Mouse (Mus musculus): ENCODE data around the gene Gprin2.

DNA sequence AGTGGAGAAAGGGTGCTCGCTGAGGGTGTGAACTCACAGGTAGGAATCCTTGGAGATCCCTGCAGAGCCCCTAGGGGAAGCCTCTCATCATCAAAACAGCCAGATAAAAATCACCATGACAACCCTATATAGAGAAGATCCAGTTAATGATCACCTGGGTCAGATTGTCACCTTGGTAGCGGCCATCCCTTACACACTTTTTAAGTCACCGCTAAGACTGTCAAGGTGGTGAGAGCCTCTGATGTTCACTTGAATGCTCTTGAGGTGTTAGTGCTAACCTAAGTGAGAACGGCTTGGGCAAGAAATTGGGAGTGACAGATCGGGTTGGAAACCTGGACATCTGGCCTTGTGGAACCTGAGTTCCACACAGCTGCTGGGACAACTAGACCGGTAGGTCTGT lies 17.8 kb upstream of the Gprin2 start, which contains the start of gene Syt15:
- TF ChIP-seq CTCF (IDR thresholded peaks at IDR 0.05; ENCODE audit: borderline replicate concordance, extremely low read depth, insufficient read depth, insufficient read length) (no peak), POLR2A (IDR thresholded peaks at IDR 0.05; ENCODE audit: borderline replicate concordance, extremely low read depth, insufficient read depth, insufficient read length, poor library complexity, severe bottlenecking) (no peak)

Measured in brain, embryonic 14.5 days (tissue).